Mouse (Mus musculus): ENCODE results near the gene Olfr209.
"Not testable (repeated sequence)": the region's sequence is repeated elsewhere in the genome, so short reads cannot be mapped to it uniquely, and the experiment has no call there.

The Olfr209 gene

DNA sequence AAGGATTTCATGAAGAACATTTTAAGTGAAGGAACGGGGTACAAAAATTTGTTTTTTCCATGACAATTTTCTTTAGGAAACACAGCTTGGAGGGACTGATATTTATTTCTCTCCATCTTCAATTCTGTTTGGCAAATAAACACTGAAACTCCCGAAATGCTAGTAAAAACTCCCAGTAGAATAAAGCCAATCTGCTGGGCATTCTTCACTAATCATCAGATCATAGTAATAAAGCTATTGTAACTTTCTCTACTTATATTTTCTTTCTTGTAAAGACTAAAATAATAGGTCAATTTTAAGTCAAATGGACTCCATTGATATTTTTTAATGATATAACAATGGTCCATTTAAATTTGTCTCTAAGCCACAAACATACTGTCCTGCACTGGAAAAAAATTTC is at the start of gene Olfr209:
Gene Olfr209 (minus strand): TSS at position 101 of the 400 bp plus-strand sequence.
- DNase-seq, result no peak

DNA sequence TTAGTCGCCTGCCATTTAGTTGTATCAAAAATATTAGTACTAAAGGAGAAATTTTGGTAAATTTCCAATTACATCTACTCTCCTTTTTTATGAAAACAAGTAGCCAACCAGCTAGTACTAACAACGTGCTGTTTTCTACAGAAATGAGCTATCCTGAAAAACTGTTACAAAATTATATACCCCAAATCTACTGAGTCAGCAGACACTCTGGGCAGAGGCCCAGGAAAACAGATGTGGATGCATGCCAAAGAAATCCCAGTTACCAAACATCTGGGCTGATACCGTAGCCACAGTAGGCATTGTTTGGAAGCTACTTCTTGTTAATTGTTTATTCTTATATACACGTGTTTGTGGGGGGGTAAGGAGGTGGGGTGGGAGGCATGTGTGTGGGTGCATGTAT is 49.7 kb upstream of the Olfr209 start:
- no peak for DNase-seq

DNA sequence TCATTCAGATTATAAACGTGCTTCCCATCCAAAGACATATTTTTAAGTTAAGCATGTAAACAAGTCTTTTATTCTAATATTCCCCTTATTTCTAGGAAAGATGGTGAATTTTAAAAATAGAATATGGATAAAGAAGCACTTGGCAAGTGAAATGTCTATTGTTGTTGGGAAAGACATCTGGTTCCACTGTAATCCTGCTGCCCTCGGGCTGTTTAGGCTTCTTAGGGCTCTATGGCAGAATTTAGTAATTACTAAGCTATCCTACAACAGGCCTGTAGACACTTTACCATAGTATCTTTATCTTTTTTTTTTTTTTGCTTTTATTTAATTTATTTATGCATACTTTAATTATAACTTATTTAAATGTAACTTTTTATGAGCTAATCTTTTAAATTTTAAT is 46.0 kb upstream of the Olfr209 start:
- no peak for DNase-seq

DNA sequence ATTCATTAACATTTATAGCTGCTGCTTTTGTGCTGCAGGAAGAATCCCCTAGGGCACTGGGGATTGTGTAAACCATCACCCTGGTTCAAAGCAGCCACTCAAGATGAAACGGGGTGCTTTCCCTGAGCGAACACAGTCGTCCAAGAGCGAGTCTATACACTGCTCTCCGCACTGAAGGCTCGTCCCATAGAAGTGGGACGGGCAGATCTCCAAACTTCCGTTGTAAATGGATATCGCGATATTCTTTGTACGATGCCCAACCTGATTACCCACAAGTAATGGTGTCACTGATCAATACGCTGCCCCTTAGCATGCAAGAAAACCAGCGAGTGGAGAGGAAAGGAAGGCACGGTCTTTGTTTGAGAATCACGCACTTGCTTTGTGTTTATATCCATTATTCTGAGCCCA is 45.6 kb upstream of the Olfr209 start:
- no peak for DNase-seq

DNA sequence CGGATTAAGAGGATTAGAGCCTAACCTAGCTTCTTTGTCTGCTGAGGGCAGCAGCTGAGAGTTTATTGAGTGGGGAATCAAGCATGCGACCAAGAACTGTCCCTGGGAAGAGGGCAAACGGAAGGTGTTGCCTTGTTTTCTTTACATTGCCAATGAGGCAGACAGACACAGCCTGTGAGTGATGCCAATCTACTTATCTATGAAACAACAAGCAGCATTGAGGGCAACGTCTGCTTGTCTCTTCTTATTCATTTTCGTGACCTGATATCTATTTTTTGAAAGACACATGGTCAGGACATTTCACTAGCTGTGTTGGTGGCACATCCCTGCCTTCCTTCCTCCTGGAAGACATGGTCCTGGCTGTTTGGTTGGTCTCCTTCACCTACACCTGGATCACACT is 43.2 kb upstream of the Olfr209 start, which contains the start of gene Gabrr3:
Gene Gabrr3 (plus strand): TSS at position 301 of the 400 bp plus-strand sequence.
- DNase-seq, result no peak

DNA sequence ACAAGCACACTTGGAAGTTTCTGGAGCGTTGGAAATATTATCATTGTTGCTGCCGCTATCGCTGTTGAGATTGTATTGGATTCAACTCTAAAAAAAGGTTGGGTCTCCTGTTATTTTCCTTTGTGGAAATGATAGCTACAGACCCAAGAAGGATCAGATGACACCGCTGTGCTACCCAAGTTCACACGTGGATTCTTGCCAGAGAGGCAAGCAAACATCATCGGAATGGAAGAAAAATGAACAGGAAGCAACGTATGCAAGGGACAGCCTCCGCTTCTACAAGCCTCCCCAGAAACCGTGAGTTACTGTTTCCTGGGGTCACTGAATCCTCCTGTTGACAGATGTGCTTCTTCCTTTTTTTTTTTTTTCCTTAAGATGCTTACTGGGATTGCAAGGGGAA is 41.0 kb upstream of the Olfr209 start:
- DNase-seq, result no peak

DNA sequence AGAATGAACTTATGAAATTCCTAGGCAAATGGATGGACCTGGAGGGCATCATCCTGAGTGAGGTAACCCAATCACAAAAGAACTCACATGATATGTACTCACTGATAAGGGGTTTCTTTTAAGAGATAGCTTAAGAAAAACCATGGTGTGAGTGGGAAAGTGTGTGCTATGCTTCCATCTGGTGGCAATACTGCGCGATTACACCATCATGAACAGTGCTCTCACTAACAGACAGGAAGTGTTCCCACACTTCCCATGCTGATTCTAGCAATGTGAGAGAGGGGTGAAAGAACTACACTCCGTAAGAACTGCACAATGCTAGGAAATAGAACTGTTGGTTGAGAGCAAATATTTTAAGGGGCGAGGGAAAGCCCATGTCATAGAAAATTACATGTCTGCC is 39.9 kb upstream of the Olfr209 start:
- DNase-seq, result peak; percentile 4

DNA sequence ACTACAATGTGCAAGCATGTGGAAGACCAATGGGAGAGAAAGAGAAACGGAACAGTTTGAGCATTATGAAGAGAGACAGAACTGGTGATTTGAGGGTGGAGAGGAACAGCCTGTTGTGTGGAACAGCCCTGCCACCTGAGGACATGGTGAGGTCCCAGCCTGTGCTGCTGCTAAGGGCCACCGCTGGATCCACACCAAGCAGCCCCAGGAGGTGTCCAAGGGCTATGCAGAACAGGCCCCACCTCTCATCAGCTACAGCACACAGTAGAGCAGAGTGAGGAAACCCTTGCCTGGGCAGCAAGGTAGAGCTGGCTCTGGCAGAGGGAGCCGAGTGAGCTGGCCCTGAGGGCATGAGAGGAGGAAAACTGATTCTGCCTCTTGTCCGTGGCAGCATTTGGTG is 38.2 kb upstream of the Olfr209 start:
- no peak for DNase-seq

DNA sequence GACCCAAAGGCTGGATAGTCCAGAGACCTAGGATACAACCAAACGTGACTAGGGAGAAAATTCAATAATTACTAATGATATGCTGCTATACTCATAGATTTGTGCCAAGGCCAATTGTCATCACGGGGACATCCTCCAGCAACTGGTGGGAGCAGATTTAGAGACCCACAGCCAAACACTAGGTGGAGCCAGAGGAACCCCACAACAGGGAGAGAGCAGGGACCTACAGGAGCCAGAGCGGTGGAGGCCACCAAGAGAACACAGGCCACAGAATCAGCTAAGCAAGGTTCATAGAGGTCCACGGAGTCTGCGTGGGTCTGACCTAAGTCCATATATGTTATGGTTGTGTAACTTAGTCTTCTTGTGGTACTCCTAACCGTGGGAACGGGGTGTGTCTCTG is 37.3 kb upstream of the Olfr209 start:
- no peak for DNase-seq

DNA sequence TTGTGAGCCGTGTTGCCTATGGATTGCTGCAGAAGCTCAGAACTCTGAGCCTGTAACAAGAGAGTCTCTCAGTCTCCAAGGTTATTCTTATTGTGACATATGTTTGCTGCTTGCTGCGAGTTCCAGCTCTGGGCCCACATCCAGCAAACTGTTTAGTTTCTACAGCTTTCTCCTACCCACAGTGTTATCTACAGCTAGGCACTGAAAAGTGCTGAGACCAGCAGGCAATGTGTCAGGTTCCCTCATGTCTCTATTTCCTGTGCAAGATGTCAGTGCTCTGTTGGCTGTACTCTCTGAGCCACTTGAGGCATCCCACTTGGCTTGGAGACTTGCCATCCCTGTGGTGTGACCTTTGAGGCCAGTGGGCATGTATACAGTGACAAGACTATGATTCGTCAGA is 29.5 kb upstream of the Olfr209 start:
- no peak for DNase-seq

DNA sequence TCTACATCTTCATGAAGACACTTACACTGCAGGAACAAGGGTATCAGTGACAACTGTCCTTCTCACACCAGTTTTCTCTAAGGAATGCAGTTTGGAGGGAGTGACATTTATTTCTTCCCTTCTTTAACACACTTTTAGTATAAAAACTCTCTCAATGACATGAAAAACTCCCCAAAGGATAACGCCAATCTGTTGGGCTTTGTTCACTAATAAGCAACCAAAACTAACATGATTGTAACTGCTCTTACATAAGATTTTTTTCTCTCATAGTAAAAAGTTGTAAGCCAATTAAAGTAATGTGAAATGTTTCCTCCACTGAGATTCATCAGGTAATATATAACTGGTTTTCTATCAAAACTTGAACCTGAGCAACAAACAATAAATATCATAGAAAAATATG is 14.6 kb downstream of the Olfr209 start, which contains the start of gene Olfr206:
Gene Olfr206 (minus strand): TSS at position 101 of the 400 bp plus-strand sequence.
- DNase-seq, result no peak

DNA sequence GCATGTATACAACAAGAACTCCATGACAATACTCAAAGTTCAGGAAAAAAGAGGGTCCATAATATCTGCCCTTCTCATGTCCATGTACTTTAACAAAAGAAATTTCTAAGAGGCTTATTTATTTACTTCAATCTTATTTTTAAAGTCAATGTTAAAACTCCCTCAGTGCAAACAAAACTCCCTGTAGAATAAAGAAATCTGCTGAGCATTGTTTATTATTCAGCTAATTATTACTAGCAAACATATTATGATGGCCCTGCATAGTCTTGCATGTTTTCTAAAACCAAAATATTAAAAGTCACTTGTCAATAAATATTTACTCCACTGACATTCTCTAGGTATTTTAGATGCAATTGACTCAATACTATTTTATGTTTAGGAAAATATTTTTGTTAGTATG is 32.8 kb downstream of the Olfr209 start, which contains the start of gene Olfr205:
Gene Olfr205 (minus strand): TSS at position 101 of the 400 bp plus-strand sequence.
- no peak for DNase-seq

DNA sequence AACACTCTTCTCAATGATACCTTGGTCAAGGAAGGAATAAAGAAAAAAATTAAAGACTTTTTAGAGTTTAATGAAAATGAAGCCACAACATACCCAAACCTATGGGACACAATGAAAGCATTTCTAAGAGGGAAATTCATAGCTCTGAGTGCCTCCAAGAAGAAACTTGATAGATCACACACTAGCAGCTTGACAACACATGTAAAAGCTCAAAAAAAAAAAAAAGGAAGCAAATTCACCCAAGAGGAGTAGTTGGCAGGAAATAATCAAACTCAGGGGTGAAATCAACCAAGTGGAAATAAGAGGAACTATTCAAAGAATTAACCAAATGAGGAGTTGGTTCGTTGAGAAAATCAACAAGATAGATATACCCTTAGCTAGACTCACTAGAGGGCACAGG is 40.5 kb downstream of the Olfr209 start:
- DNase-seq, result not testable (repeated sequence)

DNA sequence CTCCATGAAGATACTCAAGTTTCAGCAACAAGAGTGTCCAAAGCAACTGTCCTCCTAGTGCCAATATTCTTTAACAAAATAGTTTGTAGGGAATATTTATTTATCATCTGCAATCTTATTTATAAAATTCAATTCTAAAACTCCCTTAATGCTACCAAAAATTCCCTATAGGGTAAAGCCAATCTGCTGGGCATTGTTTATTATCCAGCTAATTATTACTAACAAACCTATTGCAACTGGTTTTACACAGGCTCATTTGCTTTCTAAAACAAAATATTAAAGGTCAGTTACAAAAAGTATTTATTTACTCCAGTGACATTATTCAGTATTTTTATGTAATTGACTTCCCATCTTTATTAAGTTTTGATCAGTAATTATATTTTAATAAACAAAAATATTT is 45.6 kb downstream of the Olfr209 start, which contains the start of gene Olfr204:
Gene Olfr204 (minus strand): TSS at position 101 of the 400 bp plus-strand sequence.
- DNase-seq, result no peak

Data from lung, postnatal 14 days (tissue).